Mouse (Mus musculus): ENCODE results near the gene Afap1l2.

DNA sequence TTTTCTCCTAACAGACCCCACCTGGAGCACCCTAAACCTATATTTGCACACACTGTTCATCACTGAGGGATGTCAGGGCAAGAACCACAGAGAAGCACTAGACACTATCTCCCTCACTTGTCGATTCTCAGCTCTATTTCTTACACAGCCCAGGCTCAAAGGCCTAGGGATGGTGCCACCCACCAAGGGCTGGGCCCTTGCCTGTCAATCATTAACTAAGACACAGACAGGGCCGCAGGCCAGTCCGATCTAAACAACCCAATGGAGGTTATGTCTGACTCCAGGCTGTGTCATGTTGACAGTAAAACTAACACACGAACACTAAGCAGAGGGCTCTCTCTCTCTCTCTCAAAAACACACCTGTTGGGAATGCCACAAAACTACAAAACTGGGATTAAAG is 9.7 kb downstream of the Afap1l2 start:
- no peak for TF ChIP-seq CTCF (conservative IDR thresholded peaks at IDR 0.05 in 1 of 2, IDR thresholded peaks at IDR 0.05 in 1 of 2; ENCODE audit: low read depth in 2 of 2, low read length in 2 of 2)
- no peak for TF ChIP-seq HCFC1 (IDR thresholded peaks at IDR 0.05; ENCODE audit: low read depth, low read length)
- TF ChIP-seq EP300 (IDR thresholded peaks at IDR 0.05; ENCODE audit: low read length), result no peak
- TF ChIP-seq ZC3H11A (IDR thresholded peaks at IDR 0.05; ENCODE audit: low read depth, low read length), result no peak
- no peak for TF ChIP-seq TCF12 (IDR thresholded peaks at IDR 0.05; ENCODE audit: low read depth, low read length)
- TF ChIP-seq CHD2 (IDR thresholded peaks at IDR 0.05; ENCODE audit: low read length), result no peak
- no peak for TF ChIP-seq MEF2A (IDR thresholded peaks at IDR 0.05; ENCODE audit: borderline replicate concordance, low read depth, low read length)
